Mouse (Mus musculus): Measurements from ENCODE around the gene Cfap65. TPM values are rescaled to one million over a fixed set of nuclear protein-coding genes. Genes with fewer than 3 reads are reported as not detected.
A peak's percentile ranks its signal among the peaks of the same experiment; 100 is the strongest.

Gene Cfap65
- polyA plus RNA-seq, 1 experiment, result not detected

DNA sequence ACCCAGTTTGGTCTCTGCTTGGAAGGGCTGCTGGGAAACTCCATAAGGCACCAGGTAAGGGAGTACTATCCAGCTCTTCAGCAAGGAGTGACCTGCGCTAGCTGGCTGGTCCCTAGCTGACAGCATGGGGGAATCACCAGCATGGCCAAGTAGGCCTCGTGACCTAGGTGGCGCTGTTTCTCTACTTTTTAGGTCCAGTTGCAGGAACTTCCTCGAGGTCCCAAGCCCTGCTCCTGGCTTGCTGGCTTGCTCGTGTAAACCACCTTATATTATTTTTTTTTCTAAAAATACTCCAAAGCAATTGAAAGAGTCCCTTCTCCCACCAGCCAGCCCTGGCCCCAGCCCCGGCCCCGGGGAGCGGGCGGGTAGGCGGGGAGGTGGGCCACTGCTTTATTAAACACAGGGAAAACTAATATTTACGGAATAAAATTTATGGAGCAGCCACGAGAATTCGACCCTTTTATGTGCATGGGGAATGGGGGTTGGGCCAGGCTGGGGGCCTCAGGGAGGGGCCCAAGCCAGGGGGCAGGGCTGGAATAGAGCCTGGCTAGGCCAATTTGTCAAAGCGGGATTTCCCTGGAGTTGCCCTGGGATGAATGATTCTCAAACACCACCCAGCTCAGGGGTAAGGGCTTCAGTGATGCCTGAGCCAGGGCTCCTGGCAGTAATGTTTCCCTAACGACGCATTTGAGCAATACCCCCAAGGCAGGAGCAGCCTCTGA is 29.3 kb upstream of the Cfap65 start:
- H3K4me1 ChIP-seq (ENCODE audit: control insufficient read depth, insufficient read depth, low read length), result no peaks in the 10 kb centered on the region
- no peaks in the 10 kb centered on the region for H3K9me3 ChIP-seq (replicated peaks; ENCODE audit: control insufficient read depth, insufficient read depth, low read length, poor library complexity, severe bottlenecking)
- no peaks in the 10 kb centered on the region for H3K27me3 ChIP-seq (ENCODE audit: control insufficient read depth, insufficient read depth, low read length, poor library complexity, severe bottlenecking)
- H3K36me3 ChIP-seq (ENCODE audit: control insufficient read depth, insufficient read depth, low read length, poor library complexity, severe bottlenecking), result no peaks in the 10 kb centered on the region
- no peak overlapping the region for H3K27ac ChIP-seq (ENCODE audit: insufficient read depth, low read length)
- TF ChIP-seq CTCF (IDR thresholded peaks at IDR 0.05; ENCODE audit: low read depth, low read length) (peak; percentile 93), POLR2A (IDR thresholded peaks at IDR 0.05; ENCODE audit: insufficient read depth, low read length) (no peak), EP300 (IDR thresholded peaks at IDR 0.05; ENCODE audit: insufficient read depth, low read depth, low read length) (peak; percentile 50; the same call in 1 of the 2 replicates)
- no peak overlapping the region for H3K9ac ChIP-seq (ENCODE audit: low read depth, poor library complexity, severe bottlenecking)
- no peak overlapping the region for H3K4me3 ChIP-seq (ENCODE audit: low read depth, low read length)

- Histone ChIP-seq H3K27me3 (ENCODE audit: control insufficient read depth, insufficient read depth, low read length, poor library complexity, severe bottlenecking) (no peaks in the 10 kb centered on the region), H3K27ac (ENCODE audit: insufficient read depth, low read length) (no peak overlapping the region), H3K4me1 (ENCODE audit: control insufficient read depth, insufficient read depth, low read length) (no peaks in the 10 kb centered on the region), H3K9ac (ENCODE audit: low read depth, poor library complexity, severe bottlenecking) (no peak overlapping the region), H3K4me3 (ENCODE audit: low read depth, low read length) (no peak overlapping the region), H3K9me3 (replicated peaks; ENCODE audit: control insufficient read depth, insufficient read depth, low read length, poor library complexity, severe bottlenecking) (no peaks in the 10 kb centered on the region), H3K36me3 (ENCODE audit: control insufficient read depth, insufficient read depth, low read length, poor library complexity, severe bottlenecking) (no peaks in the 10 kb centered on the region)
- no peak for TF ChIP-seq CTCF (IDR thresholded peaks at IDR 0.05; ENCODE audit: low read depth, low read length)
- TF ChIP-seq POLR2A (IDR thresholded peaks at IDR 0.05; ENCODE audit: insufficient read depth, low read length), result no peak
- no peak for TF ChIP-seq EP300 (IDR thresholded peaks at IDR 0.05; ENCODE audit: insufficient read depth, low read depth, low read length)
These were observed 27.4 kb upstream of the Cfap65 start for GRCm38 (mm10) chr1:74962853-74963227.

- Histone ChIP-seq H3K27ac (ENCODE audit: insufficient read depth, low read length) (no peak overlapping the region), H3K9me3 (replicated peaks; ENCODE audit: control insufficient read depth, insufficient read depth, low read length, poor library complexity, severe bottlenecking) (no peaks in the 10 kb centered on the region), H3K4me1 (ENCODE audit: control insufficient read depth, insufficient read depth, low read length) (no peaks in the 10 kb centered on the region), H3K4me3 (ENCODE audit: low read depth, low read length) (no peak overlapping the region), H3K9ac (ENCODE audit: low read depth, poor library complexity, severe bottlenecking) (no peak overlapping the region), H3K36me3 (ENCODE audit: control insufficient read depth, insufficient read depth, low read length, poor library complexity, severe bottlenecking) (no peaks in the 10 kb centered on the region), H3K27me3 (ENCODE audit: control insufficient read depth, insufficient read depth, low read length, poor library complexity, severe bottlenecking) (no peaks in the 10 kb centered on the region)
- TF ChIP-seq POLR2A (IDR thresholded peaks at IDR 0.05; ENCODE audit: insufficient read depth, low read length) (no peak), EP300 (IDR thresholded peaks at IDR 0.05; ENCODE audit: insufficient read depth, low read depth, low read length) (no peak), CTCF (IDR thresholded peaks at IDR 0.05; ENCODE audit: low read depth, low read length) (no peak)
These were observed 26.9 kb upstream of the Cfap65 start for GRCm38 (mm10) chr1:74962126-74962852.

DNA sequence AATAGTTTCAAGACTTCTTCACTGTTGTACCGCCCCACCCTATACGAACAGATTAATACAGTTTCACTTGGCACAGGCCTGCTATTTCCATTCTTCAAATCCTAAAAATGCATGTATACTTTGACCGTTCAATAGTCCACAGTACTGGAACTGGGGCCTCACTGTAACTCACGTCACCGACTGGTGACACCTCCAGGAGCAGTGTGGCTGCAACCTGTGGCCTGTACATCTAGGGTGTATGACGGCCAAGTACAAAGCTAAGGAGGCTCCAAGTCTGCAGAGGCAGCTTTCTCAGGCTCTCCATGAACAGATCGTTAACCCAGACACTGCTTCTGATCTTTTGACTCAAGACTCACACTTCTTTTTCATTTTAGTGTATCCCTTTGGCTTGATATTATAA is 26.3 kb upstream of the Cfap65 start:
- Histone ChIP-seq H3K4me1 (ENCODE audit: control insufficient read depth, insufficient read depth, low read length) (no peaks in the 10 kb centered on the region), H3K4me3 (ENCODE audit: low read depth, low read length) (no peak overlapping the region), H3K9ac (ENCODE audit: low read depth, poor library complexity, severe bottlenecking) (no peak overlapping the region), H3K27ac (ENCODE audit: insufficient read depth, low read length) (no peak overlapping the region), H3K36me3 (ENCODE audit: control insufficient read depth, insufficient read depth, low read length, poor library complexity, severe bottlenecking) (no peaks in the 10 kb centered on the region), H3K27me3 (ENCODE audit: control insufficient read depth, insufficient read depth, low read length, poor library complexity, severe bottlenecking) (no peaks in the 10 kb centered on the region; the same call in 1 of the 2 replicates), H3K9me3 (replicated peaks; ENCODE audit: control insufficient read depth, insufficient read depth, low read length, poor library complexity, severe bottlenecking) (no peaks in the 10 kb centered on the region)
- TF ChIP-seq POLR2A (IDR thresholded peaks at IDR 0.05; ENCODE audit: insufficient read depth, low read length) (no peak), CTCF (IDR thresholded peaks at IDR 0.05; ENCODE audit: low read depth, low read length) (no peak), EP300 (IDR thresholded peaks at IDR 0.05; ENCODE audit: insufficient read depth, low read depth, low read length) (no peak)

DNA sequence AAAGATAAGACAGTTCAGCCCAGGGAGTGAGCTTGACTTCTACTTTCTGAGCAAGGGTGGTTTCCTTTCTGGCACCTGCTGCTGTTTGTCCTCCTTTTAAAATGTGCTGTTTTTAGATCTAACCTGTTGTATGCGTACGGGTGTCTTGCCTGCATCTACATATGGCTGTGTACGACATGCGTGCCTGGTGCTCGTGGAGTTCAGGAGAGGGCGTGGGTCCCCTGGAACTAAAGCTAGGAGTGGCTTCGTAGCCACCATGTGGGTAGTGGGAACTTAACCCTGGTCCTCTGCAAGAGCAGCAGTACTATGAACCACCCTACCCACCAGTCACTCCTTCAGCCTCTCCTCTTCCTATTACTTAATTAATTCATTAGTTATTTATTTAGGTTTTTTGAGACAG is 24.7 kb upstream of the Cfap65 start:
- no peak overlapping the region for H3K9ac ChIP-seq (ENCODE audit: low read depth, poor library complexity, severe bottlenecking)
- no peaks in the 10 kb centered on the region for H3K4me1 ChIP-seq (ENCODE audit: control insufficient read depth, insufficient read depth, low read length)
- no peaks in the 10 kb centered on the region; the same call in 1 of the 2 replicates for H3K27me3 ChIP-seq (ENCODE audit: control insufficient read depth, insufficient read depth, low read length, poor library complexity, severe bottlenecking)
- H3K27ac ChIP-seq (ENCODE audit: insufficient read depth, low read length), result no peak overlapping the region
- no peak for TF ChIP-seq POLR2A (IDR thresholded peaks at IDR 0.05; ENCODE audit: insufficient read depth, low read length)
- TF ChIP-seq EP300 (IDR thresholded peaks at IDR 0.05; ENCODE audit: insufficient read depth, low read depth, low read length), result no peak
- no peak for TF ChIP-seq CTCF (IDR thresholded peaks at IDR 0.05; ENCODE audit: low read depth, low read length)
- no peaks in the 10 kb centered on the region for H3K36me3 ChIP-seq (ENCODE audit: control insufficient read depth, insufficient read depth, low read length, poor library complexity, severe bottlenecking)
- H3K9me3 ChIP-seq (replicated peaks; ENCODE audit: control insufficient read depth, insufficient read depth, low read length, poor library complexity, severe bottlenecking), result no peaks in the 10 kb centered on the region
- no peak overlapping the region for H3K4me3 ChIP-seq (ENCODE audit: low read depth, low read length)
